Mouse (Mus musculus): ENCODE data around the gene Lpcat3. TPM values are rescaled to one million over a fixed set of nuclear protein-coding genes. Genes with fewer than 3 reads are reported as not detected.

Lpcat3 gene
- polyA plus RNA-seq, 1 experiment = 54.8 TPM

DNA sequence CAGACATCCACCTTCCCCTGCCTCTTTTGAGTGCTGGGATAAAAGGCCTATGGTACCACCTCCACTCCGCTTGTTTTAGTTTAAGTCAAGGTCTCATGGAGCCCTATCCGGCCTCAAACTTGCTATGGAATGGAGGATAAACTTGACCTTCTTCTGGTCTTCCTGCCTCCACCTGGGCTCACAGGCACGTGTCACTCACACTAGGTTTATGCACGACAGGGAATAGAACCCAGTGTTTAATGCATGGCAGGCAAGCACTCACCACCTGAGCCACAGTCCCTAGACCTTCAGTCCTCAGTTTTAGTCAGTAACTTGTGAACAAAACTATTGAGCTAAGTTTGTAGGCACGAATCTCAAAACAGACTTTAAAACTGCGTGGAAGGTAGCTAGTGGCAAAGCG, 68.2 kb downstream of the Lpcat3 start:
- no peak for TF ChIP-seq POLR2A (IDR thresholded peaks at IDR 0.05; ENCODE audit: borderline replicate concordance, extremely low read depth, insufficient read depth, insufficient read length, poor library complexity, severe bottlenecking)
- TF ChIP-seq CTCF (IDR thresholded peaks at IDR 0.05; ENCODE audit: borderline replicate concordance, extremely low read depth, insufficient read depth, insufficient read length) = no peak
- DNase-seq (ENCODE audit: low read depth) = no peak

DNA sequence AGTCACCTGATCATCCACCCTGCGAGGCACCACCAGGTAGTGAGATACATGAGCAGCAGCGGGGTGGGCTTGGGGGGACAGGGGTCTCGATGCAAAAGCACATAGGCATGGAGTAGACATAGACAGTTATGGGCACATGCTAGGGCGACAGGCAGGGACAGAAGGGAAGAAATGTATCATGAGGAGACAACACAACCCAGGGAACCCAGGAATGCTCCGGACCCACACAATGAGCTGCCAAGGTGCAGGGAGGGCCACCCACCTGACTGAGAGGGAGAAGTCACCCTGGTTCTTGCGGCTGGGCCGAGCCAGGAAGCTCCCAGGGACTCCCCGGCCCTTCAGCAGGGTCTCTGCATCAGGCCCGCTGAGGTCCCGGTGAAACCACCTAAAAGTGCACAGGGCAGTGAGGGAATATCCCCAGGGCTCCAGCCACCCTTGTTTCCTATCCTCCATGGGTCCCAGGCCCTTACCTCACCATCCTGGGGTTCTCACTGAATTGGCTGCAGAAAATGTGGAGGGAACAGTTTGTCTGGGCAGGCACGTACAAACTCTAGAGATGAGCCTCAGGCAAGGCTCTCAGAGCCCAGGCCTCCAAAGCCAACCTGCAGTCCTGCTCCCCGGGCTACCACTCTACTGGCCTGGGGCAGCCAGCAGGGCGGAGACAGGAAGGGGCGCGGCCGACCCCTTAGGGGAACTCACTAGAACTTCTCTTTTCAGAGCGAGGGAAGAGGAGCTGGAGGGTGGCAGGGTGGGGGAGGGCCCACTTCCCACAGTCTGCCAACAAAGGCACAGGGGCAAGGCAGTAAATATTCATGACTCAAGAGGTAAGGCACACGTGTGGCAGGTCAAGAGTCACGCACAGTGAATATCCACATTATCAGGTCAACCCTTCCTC, 69.9 kb downstream of the Lpcat3 start:
- DNase-seq (ENCODE audit: low read depth) = no peak
- no peak for TF ChIP-seq POLR2A (IDR thresholded peaks at IDR 0.05; ENCODE audit: borderline replicate concordance, extremely low read depth, insufficient read depth, insufficient read length, poor library complexity, severe bottlenecking)
- no peak for TF ChIP-seq CTCF (IDR thresholded peaks at IDR 0.05; ENCODE audit: borderline replicate concordance, extremely low read depth, insufficient read depth, insufficient read length)

GRCm38 (mm10) chr6:124734417-124734816, 71.6 kb downstream of the Lpcat3 start:
- DNase-seq (ENCODE audit: low read depth) = no peak
- no peak for TF ChIP-seq POLR2A (IDR thresholded peaks at IDR 0.05; ENCODE audit: borderline replicate concordance, extremely low read depth, insufficient read depth, insufficient read length, poor library complexity, severe bottlenecking)
- no peak for TF ChIP-seq CTCF (IDR thresholded peaks at IDR 0.05; ENCODE audit: borderline replicate concordance, extremely low read depth, insufficient read depth, insufficient read length)

DNA sequence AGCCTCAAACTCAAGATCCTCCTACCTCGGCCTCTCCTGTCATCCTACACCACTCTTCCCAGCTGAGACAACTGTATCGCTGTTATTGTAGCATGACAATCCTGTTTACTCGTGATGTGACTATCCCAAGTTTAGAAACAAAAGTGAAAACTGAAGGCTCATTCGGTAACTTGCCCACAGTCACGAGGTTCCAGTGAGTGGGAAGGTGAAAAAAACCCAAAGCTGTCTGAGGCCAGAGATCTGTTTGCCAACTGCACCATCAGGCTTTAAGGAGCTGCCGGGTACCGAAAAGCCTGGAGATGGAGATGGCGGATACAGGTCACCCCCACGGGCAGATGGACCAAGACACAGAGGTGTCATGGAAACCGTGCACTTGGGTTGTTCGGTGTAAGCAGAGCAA, 74.2 kb downstream of the Lpcat3 start:
- TF ChIP-seq POLR2A (IDR thresholded peaks at IDR 0.05; ENCODE audit: borderline replicate concordance, extremely low read depth, insufficient read depth, insufficient read length, poor library complexity, severe bottlenecking) (no peak), CTCF (IDR thresholded peaks at IDR 0.05; ENCODE audit: borderline replicate concordance, extremely low read depth, insufficient read depth, insufficient read length) (no peak)
- DNase-seq (ENCODE audit: low read depth) = no peak

DNA sequence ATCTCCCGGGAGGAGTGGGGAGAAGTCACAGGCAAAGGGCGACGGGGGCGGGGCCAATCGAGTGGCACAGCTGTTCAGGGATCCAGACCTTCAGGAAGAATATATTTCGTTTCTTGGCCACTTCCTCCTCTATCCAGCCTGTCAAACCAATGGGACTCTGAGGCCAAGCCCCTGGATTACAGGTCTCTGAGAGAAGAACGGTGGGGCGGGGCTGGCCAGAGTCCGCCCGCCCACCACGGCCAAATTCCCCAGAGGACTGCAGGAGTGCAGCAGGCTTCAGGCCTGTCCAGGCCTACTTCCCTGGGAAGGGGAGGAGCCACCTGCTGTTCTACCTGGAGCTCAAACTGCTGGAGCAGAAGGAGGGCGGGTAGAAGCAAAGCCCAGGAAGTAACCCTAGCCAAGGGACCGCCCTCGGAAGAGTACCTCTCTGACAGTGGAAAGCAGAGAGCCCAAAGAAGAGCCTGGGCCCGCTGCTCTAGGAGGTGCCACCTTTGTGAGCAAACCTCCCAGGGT, 75.7 kb downstream of the Lpcat3 start, which contains the start of gene Ptpn6:
TSS of gene Ptpn6 (minus strand) at position 204 of the 513 bp plus-strand sequence.
- TF ChIP-seq POLR2A (IDR thresholded peaks at IDR 0.05; ENCODE audit: borderline replicate concordance, extremely low read depth, insufficient read depth, insufficient read length, poor library complexity, severe bottlenecking) (no peak), CTCF (IDR thresholded peaks at IDR 0.05; ENCODE audit: borderline replicate concordance, extremely low read depth, insufficient read depth, insufficient read length) (no peak)
- no peak for DNase-seq (ENCODE audit: low read depth)

DNA sequence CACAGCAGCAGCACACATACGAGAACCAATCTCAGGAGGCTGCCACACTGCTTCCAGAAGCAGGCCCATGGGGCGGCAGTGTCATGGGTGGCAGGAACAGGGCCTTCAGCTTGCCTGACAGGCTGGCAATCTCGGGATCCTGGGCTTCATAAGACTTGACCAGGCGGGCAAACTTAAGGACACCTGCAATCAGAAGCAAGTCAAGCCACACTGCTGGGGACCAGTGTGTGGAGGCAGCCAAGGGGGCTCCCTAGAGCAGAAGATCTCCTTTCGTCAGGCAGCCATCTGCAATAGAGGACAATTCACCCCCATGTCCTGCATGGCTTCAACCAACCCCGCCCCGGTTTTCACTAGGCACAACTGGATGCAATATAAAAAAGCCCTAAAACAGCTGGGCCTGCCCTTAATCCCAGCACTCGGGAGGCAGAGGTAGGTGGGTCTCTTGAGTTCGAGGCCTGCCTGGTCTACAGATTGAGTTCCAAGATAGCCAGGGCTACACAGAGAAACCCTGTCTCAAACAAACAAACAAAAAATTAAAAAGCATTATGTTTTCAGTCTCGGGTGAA, 76.5 kb downstream of the Lpcat3 start:
- TF ChIP-seq POLR2A (IDR thresholded peaks at IDR 0.05; ENCODE audit: borderline replicate concordance, extremely low read depth, insufficient read depth, insufficient read length, poor library complexity, severe bottlenecking) = no peak
- no peak for TF ChIP-seq CTCF (IDR thresholded peaks at IDR 0.05; ENCODE audit: borderline replicate concordance, extremely low read depth, insufficient read depth, insufficient read length)
- DNase-seq (ENCODE audit: low read depth) = no peak

GRCm38 (mm10) chr6:124740211-124740887, 77.5 kb downstream of the Lpcat3 start:
- DNase-seq (ENCODE audit: low read depth) = peak; percentile 83
- TF ChIP-seq POLR2A (IDR thresholded peaks at IDR 0.05; ENCODE audit: borderline replicate concordance, extremely low read depth, insufficient read depth, insufficient read length, poor library complexity, severe bottlenecking) = no peak
- TF ChIP-seq CTCF (IDR thresholded peaks at IDR 0.05; ENCODE audit: borderline replicate concordance, extremely low read depth, insufficient read depth, insufficient read length) = peak; percentile 34; the same call in 1 of the 2 replicates

DNA sequence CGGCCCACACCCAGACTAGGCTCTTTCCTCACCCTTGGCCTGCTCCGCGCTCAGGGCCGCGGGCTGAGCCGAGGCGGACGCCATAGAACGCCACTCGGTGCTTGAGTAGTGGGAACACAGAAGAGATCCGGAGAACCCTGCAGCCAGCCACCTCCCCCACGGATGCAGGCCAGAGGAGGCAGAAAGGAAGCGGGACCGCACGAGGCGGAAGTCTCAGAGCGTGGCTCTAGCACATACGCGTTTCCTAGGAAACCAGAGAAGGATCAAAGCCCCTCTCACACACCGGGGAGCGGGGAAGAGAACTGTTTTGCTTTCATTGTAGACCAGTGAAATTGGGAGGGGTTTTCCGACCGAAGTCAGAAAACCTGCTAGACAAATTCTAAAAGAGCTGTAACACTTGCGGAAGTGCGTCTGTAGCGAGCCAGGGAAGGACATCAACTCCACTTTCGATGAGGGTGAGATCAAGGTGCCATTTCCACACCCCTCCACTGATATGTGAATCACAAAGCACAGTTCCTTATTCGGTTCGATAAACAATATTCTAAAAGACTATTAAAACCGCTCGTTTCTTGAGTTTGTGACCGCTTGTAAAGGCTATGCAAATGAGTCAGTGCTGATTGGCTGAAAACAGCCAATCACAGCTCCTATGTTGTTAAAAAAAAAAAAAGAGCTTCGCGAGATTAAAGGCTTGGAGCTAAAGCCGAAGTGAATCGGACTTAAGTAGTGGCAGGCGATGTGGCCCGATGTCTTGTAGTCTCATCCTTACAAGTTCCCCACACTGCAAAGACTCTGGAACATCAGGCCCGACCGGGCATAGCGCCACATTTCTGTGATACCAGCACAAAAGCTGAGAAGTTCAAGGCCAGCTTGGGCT, 78.3 kb downstream of the Lpcat3 start, which contains the start of gene Grcc10:
TSS of gene Grcc10 (minus strand) at position 487 of the 874 bp plus-strand sequence.
- TF ChIP-seq POLR2A (IDR thresholded peaks at IDR 0.05; ENCODE audit: borderline replicate concordance, extremely low read depth, insufficient read depth, insufficient read length, poor library complexity, severe bottlenecking) = peak; percentile 80; the same call in 1 of the 2 replicates
- no peak for TF ChIP-seq CTCF (IDR thresholded peaks at IDR 0.05; ENCODE audit: borderline replicate concordance, extremely low read depth, insufficient read depth, insufficient read length)

DNA sequence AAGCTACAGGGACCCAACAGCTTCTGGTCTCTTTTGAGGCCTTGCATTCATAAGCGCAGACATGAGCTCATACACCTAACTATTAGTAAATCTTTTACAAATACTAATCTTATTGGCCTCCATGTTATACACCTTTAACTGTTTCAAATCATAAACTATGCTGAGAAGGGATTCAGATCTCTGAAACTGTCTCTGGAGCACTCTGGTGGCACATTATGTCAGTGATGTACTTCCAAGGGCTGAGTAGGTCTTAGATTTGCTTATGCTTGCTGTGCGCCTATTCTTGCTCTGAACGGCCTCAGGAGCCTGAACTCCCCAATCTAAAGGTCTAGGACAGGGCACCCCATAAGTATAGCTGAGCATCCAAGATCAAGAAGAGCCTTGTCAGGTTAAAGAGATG, 79.0 kb downstream of the Lpcat3 start:
- no peak for DNase-seq (ENCODE audit: low read depth)
- no peak for TF ChIP-seq CTCF (IDR thresholded peaks at IDR 0.05; ENCODE audit: borderline replicate concordance, extremely low read depth, insufficient read depth, insufficient read length)
- TF ChIP-seq POLR2A (IDR thresholded peaks at IDR 0.05; ENCODE audit: borderline replicate concordance, extremely low read depth, insufficient read depth, insufficient read length, poor library complexity, severe bottlenecking) = no peak

More for the DNA sequence above, 78.3 kb downstream of the Lpcat3 start, which contains the start of gene Grcc10:
- DNase-seq (ENCODE audit: low read depth) = peak; percentile 98

GRCm38 (mm10) chr6:124742839-124743514, 80.2 kb downstream of the Lpcat3 start:
- DNase-seq (ENCODE audit: low read depth) = no peak
- TF ChIP-seq CTCF (IDR thresholded peaks at IDR 0.05; ENCODE audit: borderline replicate concordance, extremely low read depth, insufficient read depth, insufficient read length) = no peak
- no peak for TF ChIP-seq POLR2A (IDR thresholded peaks at IDR 0.05; ENCODE audit: borderline replicate concordance, extremely low read depth, insufficient read depth, insufficient read length, poor library complexity, severe bottlenecking)
